Mouse (Mus musculus) C2C12 (cell line): ENCODE measurements around the gene Itgb5.

Experiments used
- CTCF ChIP-seq: IDR thresholded peaks from one replicate; pipeline ENCODE4 v1.5.1; 2011; ENCODE audit not compliant: control insufficient read depth, insufficient read depth, insufficient read length
- MAX ChIP-seq: IDR thresholded peaks from one replicate; pipeline ENCODE4 v1.6.1; 2011; ENCODE audit warnings: mild to moderate bottlenecking, control low read depth
- MYOD1 ChIP-seq: IDR thresholded peaks from one replicate; pipeline ENCODE4 v1.6.1; 2011; ENCODE audit warnings: low read depth; ENCODE audit not compliant: control insufficient read depth, insufficient read length
- MYOG ChIP-seq: IDR thresholded peaks from one replicate; pipeline ENCODE4 v1.6.1; 2011; ENCODE audit not compliant: control insufficient read depth, insufficient read length; ENCODE audit errors: extremely low read depth
- USF1 ChIP-seq: IDR thresholded peaks from one replicate; pipeline ENCODE4 v1.6.1; 2011; ENCODE audit warnings: low read depth, mild to moderate bottlenecking, control low read depth, moderate library complexity

- TF ChIP-seq USF1 (no peak), CTCF (no peak), MYOG (no peak), MAX (no peak), MYOD1 (no peak)
Observed at GRCm38 (mm10) chr16:33829842-33830511, 512 bp downstream of the Itgb5 start.
